Mouse (Mus musculus) erythroblast, embryonic 14.5 days (primary cell): ENCODE results near the gene Ankrd65. TPM values are rescaled to one million over a fixed set of nuclear protein-coding genes. Genes with fewer than 3 reads are reported as not detected.

ENCODE experiments used
- H3K27me3 ChIP-seq: 2 replicates; pipeline ENCODE4 v1.6.1; 2012; ENCODE audit warnings: inconsistent platforms; ENCODE audit not compliant: control insufficient read depth
- H3K36me3 ChIP-seq: 2 replicates; pipeline ENCODE4 v1.6.1; 2012; ENCODE audit warnings: mild to moderate bottlenecking, inconsistent platforms; ENCODE audit not compliant: control insufficient read depth
- H3K4me1 ChIP-seq: 2 replicates; pipeline ENCODE4 v1.6.1; 2012; ENCODE audit warnings: inconsistent platforms; ENCODE audit not compliant: control insufficient read depth
- H3K4me3 ChIP-seq: replicated peaks from 2 replicates; pipeline ENCODE3; 2012; ENCODE audit warnings: moderate library complexity, mild to moderate bottlenecking, inconsistent platforms
- H3K9me3 ChIP-seq: 2 replicates; pipeline ENCODE4 v1.6.1; 2012; ENCODE audit warnings: low read length, inconsistent platforms, mixed read lengths; ENCODE audit not compliant: control insufficient read depth
- GATA1 ChIP-seq: IDR thresholded peaks from 2 replicates; pipeline ENCODE4 v1.6.1; 2012; ENCODE audit warnings: low read length, inconsistent platforms, mixed read lengths
- TAL1 ChIP-seq: IDR thresholded peaks from 3 replicates; pipeline ENCODE4 v1.6.1; 2012; ENCODE audit warnings: low read length, inconsistent platforms, mixed read lengths
- polyA plus RNA-seq: library from polyadenylated mRNA; stranded (reverse); fragments of >175 nt; gene quantifications from 2 replicates; pipeline ENCODE4 v1.2.3, GENCODE M21; 2012

The Ankrd65 gene
- polyA plus RNA-seq, 1 experiment = 0.10 TPM

DNA sequence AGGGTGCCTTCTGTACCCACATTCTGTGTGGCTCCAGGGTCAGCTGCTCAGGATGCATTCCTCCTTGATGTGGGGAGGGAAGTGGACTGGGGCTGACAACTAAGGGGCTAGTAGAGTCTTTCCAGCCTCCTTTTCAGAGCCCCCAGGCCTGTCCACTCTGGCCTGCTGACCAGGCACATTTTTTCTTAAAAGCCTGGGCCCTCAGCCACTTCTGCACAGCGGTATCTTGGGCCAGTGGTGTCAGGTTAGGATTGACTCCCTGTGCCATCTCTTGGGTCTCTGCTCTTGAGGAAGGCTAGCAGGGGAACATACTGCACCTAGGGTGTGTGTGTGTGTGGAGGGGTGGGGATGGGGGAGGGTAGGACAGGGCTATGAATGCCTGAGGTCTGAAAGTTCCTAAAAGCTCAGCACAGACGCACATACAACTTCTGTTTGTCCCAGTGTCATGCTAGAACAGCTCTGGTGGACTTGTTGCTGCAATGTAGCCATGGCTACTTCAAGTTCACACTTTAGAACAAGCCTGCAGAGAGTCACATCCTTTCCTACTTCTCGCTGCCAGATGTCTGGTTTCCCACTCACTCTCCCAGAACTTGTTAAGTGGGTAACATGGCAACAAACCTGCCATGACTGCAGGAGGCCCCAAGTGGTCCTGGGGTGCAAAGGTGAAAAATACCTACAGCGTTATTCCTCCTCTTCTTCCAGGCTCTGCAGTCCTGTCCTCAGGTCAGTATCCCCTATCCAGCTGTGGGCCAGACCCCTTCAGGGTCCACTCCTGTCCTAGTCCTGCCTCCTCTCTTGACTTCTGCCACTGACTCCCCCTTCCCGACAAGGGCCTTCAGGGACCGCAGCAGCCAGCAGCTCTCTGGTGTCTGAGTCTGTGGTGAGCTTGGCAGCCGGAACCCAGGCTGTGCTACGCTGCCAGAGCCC is 50.1 kb downstream of the Ankrd65 start:
- Histone ChIP-seq H3K36me3 (no peaks in the 10 kb centered on the region), H3K9me3 (no peaks in the 10 kb centered on the region; the same call in 1 of the 2 replicates), H3K4me3 (peak overlapping the region; percentile 65), H3K27me3 (peaks cover 57% of the 10 kb centered on the region), H3K4me1 (peaks cover 27% of the 10 kb centered on the region)
- no peak for TF ChIP-seq TAL1
- no peak for TF ChIP-seq GATA1

- TF ChIP-seq TAL1 = no peak
- TF ChIP-seq GATA1 = no peak
- peaks cover 27% of the 10 kb centered on the region for H3K4me1 ChIP-seq
- no peaks in the 10 kb centered on the region for H3K36me3 ChIP-seq
- H3K27me3 ChIP-seq = peaks cover 61% of the 10 kb centered on the region
- H3K4me3 ChIP-seq = peak overlapping the region; percentile 65
- H3K9me3 ChIP-seq = no peaks in the 10 kb centered on the region; the same call in 1 of the 2 replicates
Measured at GRCm38 (mm10) chr4:155841003-155841454, 50.8 kb downstream of the Ankrd65 start.

DNA sequence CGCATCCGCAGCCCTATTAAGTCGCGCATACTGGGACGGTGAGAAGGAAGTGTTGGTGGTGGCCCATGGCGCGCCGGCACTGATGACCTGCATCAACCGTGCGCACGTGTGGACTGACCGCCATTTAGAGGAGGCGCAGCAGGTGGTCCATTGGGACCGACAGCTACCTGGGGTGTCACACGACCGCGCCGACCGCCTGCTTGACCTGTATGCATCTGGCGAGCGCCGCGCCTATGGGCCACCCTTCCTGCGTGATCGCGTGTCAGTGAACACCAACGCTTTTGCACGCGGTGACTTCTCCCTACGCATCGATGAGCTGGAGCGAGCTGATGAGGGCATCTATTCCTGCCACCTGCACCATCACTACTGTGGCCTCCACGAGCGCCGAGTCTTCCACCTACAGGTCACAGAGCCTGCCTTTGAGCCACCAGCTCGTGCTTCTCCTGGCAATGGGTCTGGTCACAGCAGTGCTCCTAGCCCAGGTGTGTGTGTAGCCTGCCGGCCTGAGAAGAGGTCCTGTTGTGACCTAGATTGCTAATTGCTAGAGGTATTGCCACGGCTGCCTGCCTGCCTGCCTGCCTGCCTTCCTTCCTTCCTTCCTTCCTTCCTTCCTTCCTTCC is 51.5 kb downstream of the Ankrd65 start:
- peaks cover 61% of the 10 kb centered on the region for H3K27me3 ChIP-seq
- H3K4me1 ChIP-seq = peaks cover 32% of the 10 kb centered on the region
- peak overlapping the region; percentile 65 for H3K4me3 ChIP-seq
- no peaks in the 10 kb centered on the region for H3K36me3 ChIP-seq
- H3K9me3 ChIP-seq = no peaks in the 10 kb centered on the region; the same call in 1 of the 2 replicates
- no peak for TF ChIP-seq GATA1
- TF ChIP-seq TAL1 = no peak

DNA sequence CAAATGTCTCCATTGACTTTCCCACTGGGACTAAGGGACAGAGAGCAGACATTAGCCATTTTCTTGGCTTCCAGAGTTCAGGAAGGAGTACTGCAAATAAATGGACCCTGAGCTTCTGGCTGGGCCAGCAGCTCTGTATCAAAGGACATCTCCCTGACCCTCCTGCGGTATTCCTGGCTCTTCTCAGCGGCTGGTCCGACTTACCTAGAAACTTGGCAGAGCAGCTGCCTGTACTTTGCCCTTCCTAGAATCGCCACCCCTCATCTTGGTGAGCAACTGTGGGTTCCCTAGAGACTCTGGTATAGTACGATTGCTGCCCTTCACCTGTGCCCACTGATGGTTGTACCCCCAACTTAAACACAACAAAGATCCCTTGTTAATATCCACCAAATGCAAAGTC is 53.0 kb downstream of the Ankrd65 start:
- no peaks in the 10 kb centered on the region for H3K36me3 ChIP-seq
- H3K27me3 ChIP-seq = peaks cover 55% of the 10 kb centered on the region
- TF ChIP-seq TAL1 (no peak), GATA1 (no peak)
- peaks cover 43% of the 10 kb centered on the region for H3K4me1 ChIP-seq
- no peak overlapping the region for H3K4me3 ChIP-seq
- H3K9me3 ChIP-seq = no peaks in the 10 kb centered on the region; the same call in 1 of the 2 replicates

- no peaks in the 10 kb centered on the region for H3K9me3 ChIP-seq
- peaks cover 24% of the 10 kb centered on the region for H3K36me3 ChIP-seq
- H3K27me3 ChIP-seq = peaks cover 23% of the 10 kb centered on the region
- peaks cover 53% of the 10 kb centered on the region for H3K4me1 ChIP-seq
- TF ChIP-seq GATA1 = no peak
- TF ChIP-seq TAL1 = no peak
- peak within 1 kb of the TSS; percentile 97 for H3K4me3 ChIP-seq
Measured at GRCm38 (mm10) chr4:155846871-155847578, 56.8 kb downstream of the Ankrd65 start, which contains the start of gene Dvl1. TSS of gene Dvl1 (plus strand) at chr4:155847402.

GRCm38 (mm10) chr4:155847591-155848352 is 57.5 kb downstream of the Ankrd65 start:
- Histone ChIP-seq H3K4me3 (peak overlapping the region; percentile 97), H3K27me3 (peaks cover 15% of the 10 kb centered on the region), H3K9me3 (no peaks in the 10 kb centered on the region), H3K4me1 (peaks cover 57% of the 10 kb centered on the region), H3K36me3 (peaks cover 30% of the 10 kb centered on the region)
- no peak for TF ChIP-seq GATA1
- no peak for TF ChIP-seq TAL1

- no peak for TF ChIP-seq TAL1
- TF ChIP-seq GATA1 = no peak
- H3K36me3 ChIP-seq = peaks cover 36% of the 10 kb centered on the region
Measured at GRCm38 (mm10) chr4:155848434-155849095, 58.3 kb downstream of the Ankrd65 start.

More at GRCm38 (mm10) chr4:155848434-155849095, 58.3 kb downstream of the Ankrd65 start:
- Histone ChIP-seq H3K9me3 (no peaks in the 10 kb centered on the region), H3K27me3 (peaks cover 7% of the 10 kb centered on the region), H3K4me3 (peak overlapping the region; percentile 97), H3K4me1 (peaks cover 58% of the 10 kb centered on the region)

Other genes with a start within 250 kb of the Ankrd65 start
- gene Nadk, start 228.1 kb upstream of the Ankrd65 start, polyA plus RNA-seq = 1.0 and 1.9 TPM in 2 replicates
- gene Slc35e2, start 189.0 kb upstream of the Ankrd65 start, polyA plus RNA-seq = 0.09 and 0.12 TPM in 2 replicates
- gene Cdk11b, start 165.6 kb upstream of the Ankrd65 start, polyA plus RNA-seq = 5.0 and 6.4 TPM in 2 replicates
- gene Gm10563, start 145.0 kb upstream of the Ankrd65 start, polyA plus RNA-seq = not detected in 2 replicates
- not detected in 2 replicates for gene Mmp23, start 137.1 kb upstream of the Ankrd65 start, polyA plus RNA-seq
- gene Mib2, start 121.2 kb upstream of the Ankrd65 start, polyA plus RNA-seq = 0.69 and 0.71 TPM in 2 replicates
- 0.02 TPM in 1 of 2 replicates, not detected in the other for gene Fndc10, start 96.1 kb upstream of the Ankrd65 start, polyA plus RNA-seq
- 0.83 and 1.1 TPM in 2 replicates for gene Ssu72, start 85.6 kb upstream of the Ankrd65 start, polyA plus RNA-seq
- gene Tmem240, start 55.6 kb upstream of the Ankrd65 start, polyA plus RNA-seq = 0.01 and 0.06 TPM in 2 replicates
- 1.0 and 1.1 TPM in 2 replicates for gene Atad3a, start 29.3 kb upstream of the Ankrd65 start, polyA plus RNA-seq
- gene Vwa1, start 15.7 kb upstream of the Ankrd65 start, polyA plus RNA-seq = 0.01 TPM in 1 of 2 replicates, not detected in the other
- gene Tmem88b, start 4.6 kb upstream of the Ankrd65 start, polyA plus RNA-seq = not detected in 2 replicates
- gene Mrpl20, start 12.4 kb downstream of the Ankrd65 start, polyA plus RNA-seq = 1.9 and 2.3 TPM in 2 replicates
- 4.7 and 4.8 TPM in 2 replicates for gene Ccnl2, start 22.1 kb downstream of the Ankrd65 start, polyA plus RNA-seq
- 28.2 and 40.5 TPM in 2 replicates for gene Aurkaip1, start 40.8 kb downstream of the Ankrd65 start, polyA plus RNA-seq
- 0.11 TPM in 1 of 2 replicates, not detected in the other for gene Mxra8, start 49.2 kb downstream of the Ankrd65 start, polyA plus RNA-seq
- gene Dvl1, start 57.0 kb downstream of the Ankrd65 start, polyA plus RNA-seq = 8.1 and 8.2 TPM in 2 replicates
- gene Tas1r3, start 72.9 kb downstream of the Ankrd65 start, polyA plus RNA-seq = not detected in 2 replicates
- 0.17 and 0.55 TPM in 2 replicates for gene Cptp, start 79.0 kb downstream of the Ankrd65 start, polyA plus RNA-seq
- 0.94 and 1.8 TPM in 2 replicates for gene Ints11, start 79.1 kb downstream of the Ankrd65 start, polyA plus RNA-seq
- gene Pusl1, start 101.3 kb downstream of the Ankrd65 start, polyA plus RNA-seq = 2.1 and 3.5 TPM in 2 replicates
- gene Acap3, start 101.4 kb downstream of the Ankrd65 start, polyA plus RNA-seq = 3.8 and 4.1 TPM in 2 replicates
- gene Ube2j2, start 153.4 kb downstream of the Ankrd65 start, polyA plus RNA-seq = 12.5 and 13.5 TPM in 2 replicates
- gene C1qtnf12, start 171.9 kb downstream of the Ankrd65 start, polyA plus RNA-seq = 7.7 and 11.5 TPM in 2 replicates
- 0.11 and 0.22 TPM in 2 replicates for gene B3galt6, start 202.2 kb downstream of the Ankrd65 start, polyA plus RNA-seq
- 3.2 and 4.3 TPM in 2 replicates for gene Sdf4, start 202.4 kb downstream of the Ankrd65 start, polyA plus RNA-seq
- gene Tnfrsf4, start 223.4 kb downstream of the Ankrd65 start, polyA plus RNA-seq = 0.11 and 0.24 TPM in 2 replicates
- not detected in 2 replicates for gene Tnfrsf18, start 235.7 kb downstream of the Ankrd65 start, polyA plus RNA-seq